12 mouse cellular contexts compared by ENCODE assay signal in genomic region chr7:19695213-19695594, GRCm38 (mm10). TPM values are rescaled to one million over a fixed set of nuclear protein-coding genes. Genes with fewer than 3 reads are reported as not detected.
DNase-seq lines count a peak whose midpoint lies in the region; ATAC-seq and TF ChIP-seq lines count a peak whose summit lies in the region.
"Had no signal": no experiment of that assay in that cellular context is flagged by ENCODE, and none has a peak within 500 bp of the region (broad histone marks: within the 10 kb centered on the region; RNA-seq: fewer than 3 reads in every experiment).

No protein-coding gene starts in this region.

- H3K4me1 ChIP-seq in heart, embryonic 11.5 days (ENCODE audit: control insufficient read depth, insufficient read depth, low read length): peaks cover 38% of the 10 kb centered on the region
- peaks cover 28% of the 10 kb centered on the region for H3K4me1 ChIP-seq in lung, embryonic 14.5 days (ENCODE audit: insufficient read depth)
- H3K4me1 ChIP-seq in intestine, embryonic 14.5 days (replicated peaks; ENCODE audit: control insufficient read depth, insufficient read depth, low read length): peaks cover 21% of the 10 kb centered on the region
- H3K4me1 ChIP-seq in olfactory bulb, adult 2 months (ENCODE audit: control insufficient read depth, insufficient read depth, low read length): peaks cover 29% of the 10 kb centered on the region
- H3K4me1 ChIP-seq in forebrain, embryonic 15.5 days: peaks cover 16% of the 10 kb centered on the region

- H3K4me3 ChIP-seq in heart, embryonic 11.5 days (ENCODE audit: low read depth, low read length): no peak overlapping the region
- H3K4me3 ChIP-seq in lung, embryonic 14.5 days (ENCODE audit: low read depth, low read length): no peak overlapping the region
- H3K4me3 ChIP-seq in intestine, embryonic 14.5 days (ENCODE audit: low read depth, low read length): no peak overlapping the region
- H3K4me3 ChIP-seq in olfactory bulb, adult 2 months (ENCODE audit: insufficient read depth, low read depth, low read length): no peak overlapping the region
- H3K4me3 ChIP-seq in forebrain, embryonic 15.5 days: no peak overlapping the region
- H3K4me3 ChIP-seq: limb, embryonic 15.5 days had no signal

- peak overlapping the region; percentile 25 for H3K4me2 ChIP-seq in heart, embryonic 11.5 days
- H3K4me2 ChIP-seq in lung, embryonic 14.5 days: no peak overlapping the region
- no peak overlapping the region for H3K4me2 ChIP-seq in intestine, embryonic 14.5 days (ENCODE audit: low read length)
- no peak overlapping the region for H3K4me2 ChIP-seq in forebrain, embryonic 15.5 days (replicated peaks)
- H3K4me2 ChIP-seq: limb, embryonic 15.5 days had no signal

- no peak for TF ChIP-seq CTCF in lung, embryonic 14.5 days (IDR thresholded peaks at IDR 0.05; ENCODE audit: low read depth)
- no peak for TF ChIP-seq CTCF in olfactory bulb, adult 2 months (IDR thresholded peaks at IDR 0.05; ENCODE audit: insufficient read depth, low read depth, low read length)

- DNase-seq in heart, adult 18-20 months: no peak
- DNase-seq in lung, embryonic 14.5 days: peak; percentile 24
- no peak for DNase-seq in lung, postnatal 25 days (ENCODE audit: low spot score)
- no peak for DNase-seq in intestine, embryonic 14.5 days (ENCODE audit: low spot score)
- DNase-seq in adrenal gland, postnatal 25 days: no peak

- peak overlapping the region; percentile 88 for H3K27ac ChIP-seq in heart, embryonic 11.5 days (ENCODE audit: low read depth, low read length)
- H3K27ac ChIP-seq in lung, embryonic 14.5 days (ENCODE audit: low read depth): peak overlapping the region; percentile 76
- H3K27ac ChIP-seq in intestine, embryonic 14.5 days (ENCODE audit: low read depth): peak overlapping the region; percentile 17
- peak overlapping the region; percentile 15; the same call in 1 of the 2 replicates for H3K27ac ChIP-seq in olfactory bulb, adult 2 months (ENCODE audit: insufficient read depth, low read depth, low read length)
- H3K27ac ChIP-seq in forebrain, embryonic 15.5 days (replicated peaks): no peak overlapping the region
- H3K27ac ChIP-seq: limb, embryonic 15.5 days had no signal

- H3K36me3 ChIP-seq in heart, embryonic 11.5 days (ENCODE audit: control insufficient read depth, insufficient read depth, low read length): peaks cover 6% of the 10 kb centered on the region
- H3K36me3 ChIP-seq in lung, embryonic 14.5 days (ENCODE audit: insufficient read depth): peaks cover 9% of the 10 kb centered on the region; the same call in 1 of the 2 replicates
- no peaks in the 10 kb centered on the region for H3K36me3 ChIP-seq in intestine, embryonic 14.5 days (ENCODE audit: control insufficient read depth, insufficient read depth, low read length)
- H3K36me3 ChIP-seq in forebrain, embryonic 15.5 days: no peaks in the 10 kb centered on the region; the same call in 1 of the 2 replicates

- no peaks in the 10 kb centered on the region for H3K27me3 ChIP-seq in heart, embryonic 11.5 days (ENCODE audit: control insufficient read depth, insufficient read depth, low read length)
- no peaks in the 10 kb centered on the region for H3K27me3 ChIP-seq in lung, embryonic 14.5 days (ENCODE audit: insufficient read depth, low read length)
- H3K27me3 ChIP-seq in intestine, embryonic 14.5 days (replicated peaks; ENCODE audit: control insufficient read depth, insufficient read depth, low read length): no peaks in the 10 kb centered on the region
- no peaks in the 10 kb centered on the region for H3K27me3 ChIP-seq in forebrain, embryonic 15.5 days
- H3K27me3 ChIP-seq: limb, embryonic 15.5 days had no signal

- no peaks in the 10 kb centered on the region for H3K9me3 ChIP-seq in heart, embryonic 11.5 days (replicated peaks; ENCODE audit: control insufficient read depth, low read length)
- H3K9me3 ChIP-seq in lung, embryonic 14.5 days (ENCODE audit: low read depth, low read length): no peaks in the 10 kb centered on the region; the same call in 1 of the 2 replicates
- no peaks in the 10 kb centered on the region for H3K9me3 ChIP-seq in intestine, embryonic 14.5 days (ENCODE audit: control insufficient read depth, low read length)
- H3K9me3 ChIP-seq in forebrain, embryonic 15.5 days: no peaks in the 10 kb centered on the region
- H3K9me3 ChIP-seq: limb, embryonic 15.5 days had no signal

- no peak overlapping the region for H3K9ac ChIP-seq in heart, embryonic 11.5 days (ENCODE audit: low read depth, low read length)
- no peak overlapping the region; the same call in 1 of the 2 replicates for H3K9ac ChIP-seq in lung, embryonic 14.5 days
- no peak overlapping the region for H3K9ac ChIP-seq in intestine, embryonic 14.5 days (ENCODE audit: low read length)
- H3K9ac ChIP-seq in forebrain, embryonic 15.5 days (replicated peaks): no peak overlapping the region
- H3K9ac ChIP-seq: limb, embryonic 15.5 days had no signal

- TF ChIP-seq POLR2A in olfactory bulb, adult 2 months (IDR thresholded peaks at IDR 0.05; ENCODE audit: insufficient read depth, low read depth, low read length): no peak

- 6% methylated on average over 8 of the region's 8 CpGs for WGBS in heart, embryonic 11.5 days (ENCODE audit: insufficient replicate concordance)
- 7% methylated on average over 8 of the region's 8 CpGs for WGBS in lung, embryonic 14.5 days
- WGBS in intestine, embryonic 14.5 days: 27% methylated on average over 8 of the region's 8 CpGs
- 56% methylated on average over 8 of the region's 8 CpGs for WGBS in olfactory bulb, adult 2 months
- WGBS in forebrain, embryonic 15.5 days: 74% methylated on average over 8 of the region's 8 CpGs

- ATAC-seq in heart, embryonic 11.5 days (replicated peaks; ENCODE audit: insufficient number of reproducible peaks, low FRiP score, low TSS enrichment): no peak
- ATAC-seq in lung, embryonic 14.5 days (ENCODE audit: insufficient read depth): no peak
- ATAC-seq in intestine, embryonic 14.5 days (replicated peaks; ENCODE audit: low FRiP score, low TSS enrichment, low read depth): no peak
- no peak for ATAC-seq in forebrain, embryonic 15.5 days (replicated peaks)

RNA-seq across cellular contexts. Expression of gene Apoc1, which starts 2.7 kb away (rescaled TPM):
- 6.9 and 10.8 TPM in 2 replicates for polyA plus RNA-seq in heart, embryonic 11.5 days (2014; fragmentation: Nextera tagmentation; extraction: Ambion mirVana)
- total RNA-seq in heart, adult 18-20 months (2021): 10 to 100 TPM in 1 of 2 experiments, under 1 TPM in 1; 0.57 to 19.5 TPM
- 13.6 and 15.5 TPM in 2 replicates for polyA plus RNA-seq in lung, embryonic 14.5 days (2014; fragmentation: Nextera tagmentation; extraction: Ambion mirVana)
- 8.3 and 9.1 TPM in 2 replicates for polyA plus RNA-seq in intestine, embryonic 14.5 days (2014; fragmentation: Nextera tagmentation; extraction: Ambion mirVana)
- not detected in 2 replicates for polyA plus RNA-seq in olfactory bulb, adult 2 months (2012; ENCODE audit: insufficient read depth, insufficient read length, low replicate concordance, missing spikeins)
- 1.2 TPM in 2 replicates for polyA plus RNA-seq in forebrain, embryonic 15.5 days (2015; fragmentation: Nextera tagmentation; extraction: Ambion mirVana)
- total RNA-seq in adrenal gland, postnatal 25 days (2021): 1,269 and 1,513 TPM in 2 replicates
- polyA plus RNA-seq: C2C12 had no signal

RNA-seq across cellular contexts. Expression of gene Apoe, which starts 3.8 kb away (rescaled TPM):
- polyA plus RNA-seq in heart, embryonic 11.5 days (2014; fragmentation: Nextera tagmentation; extraction: Ambion mirVana): 357 and 371 TPM in 2 replicates
- 100 to 1,000 TPM; 270 to 319 TPM for total RNA-seq in heart, adult 18-20 months (2021)
- 404 and 439 TPM in 2 replicates for polyA plus RNA-seq in lung, embryonic 14.5 days (2014; fragmentation: Nextera tagmentation; extraction: Ambion mirVana)
- polyA plus RNA-seq in intestine, embryonic 14.5 days (2014; fragmentation: Nextera tagmentation; extraction: Ambion mirVana): 227 and 233 TPM in 2 replicates
- 1,139 and 1,603 TPM in 2 replicates for polyA plus RNA-seq in olfactory bulb, adult 2 months (2012; ENCODE audit: insufficient read depth, insufficient read length, low replicate concordance, missing spikeins)
- 236 and 265 TPM in 2 replicates for polyA plus RNA-seq in forebrain, embryonic 15.5 days (2015; fragmentation: Nextera tagmentation; extraction: Ambion mirVana)
- total RNA-seq in adrenal gland, postnatal 25 days (2021): 714 and 971 TPM in 2 replicates

RNA-seq across cellular contexts. Expression of gene Apoc4, which starts 13.9 kb away (rescaled TPM):
- 0.34 TPM in 1 of 2 replicates, not detected in the other for polyA plus RNA-seq in heart, embryonic 11.5 days (2014; fragmentation: Nextera tagmentation; extraction: Ambion mirVana)
- not detected for total RNA-seq in heart, adult 18-20 months (2021)
- 0.30 TPM in 1 of 2 replicates, not detected in the other for polyA plus RNA-seq in lung, embryonic 14.5 days (2014; fragmentation: Nextera tagmentation; extraction: Ambion mirVana)
- 0.17 TPM in 1 of 2 replicates, not detected in the other for polyA plus RNA-seq in intestine, embryonic 14.5 days (2014; fragmentation: Nextera tagmentation; extraction: Ambion mirVana)
- polyA plus RNA-seq in olfactory bulb, adult 2 months (2012; ENCODE audit: insufficient read depth, insufficient read length, low replicate concordance, missing spikeins): not detected in 2 replicates
- not detected in 2 replicates for polyA plus RNA-seq in forebrain, embryonic 15.5 days (2015; fragmentation: Nextera tagmentation; extraction: Ambion mirVana)
- 86.9 and 90.9 TPM in 2 replicates for total RNA-seq in adrenal gland, postnatal 25 days (2021)
- total RNA-seq: layer of hippocampus, adult 18-20 months had no signal
- polyA plus RNA-seq: C2C12 had no signal

RNA-seq across cellular contexts. Expression of gene Gm44805, which starts 14.0 kb away (rescaled TPM):
- polyA plus RNA-seq in heart, embryonic 11.5 days (2014; fragmentation: Nextera tagmentation; extraction: Ambion mirVana): 1.2 TPM in 1 of 2 replicates, not detected in the other
- total RNA-seq in heart, adult 18-20 months (2021): not detected
- polyA plus RNA-seq in lung, embryonic 14.5 days (2014; fragmentation: Nextera tagmentation; extraction: Ambion mirVana): not detected in 2 replicates
- polyA plus RNA-seq in intestine, embryonic 14.5 days (2014; fragmentation: Nextera tagmentation; extraction: Ambion mirVana): not detected in 2 replicates
- polyA plus RNA-seq in olfactory bulb, adult 2 months (2012; ENCODE audit: insufficient read depth, insufficient read length, low replicate concordance, missing spikeins): not detected in 2 replicates
- not detected in 2 replicates for polyA plus RNA-seq in forebrain, embryonic 15.5 days (2015; fragmentation: Nextera tagmentation; extraction: Ambion mirVana)
- total RNA-seq in adrenal gland, postnatal 25 days (2021): 1.0 and 3.9 TPM in 2 replicates
- total RNA-seq: layer of hippocampus, adult 18-20 months had no signal
- polyA plus RNA-seq: C2C12; gonadal fat pad, adult 2 months; limb, embryonic 15.5 days had no signal

RNA-seq across cellular contexts. Expression of gene Apoc2, which starts 17.5 kb away (rescaled TPM):
- polyA plus RNA-seq in heart, embryonic 11.5 days (2014; fragmentation: Nextera tagmentation; extraction: Ambion mirVana): 4.9 TPM in 1 of 2 replicates, not detected in the other
- under 1 TPM in 1 of 2 experiments, not detected in 1; 0.75 TPM for total RNA-seq in heart, adult 18-20 months (2021)
- 2.5 and 3.4 TPM in 2 replicates for polyA plus RNA-seq in lung, embryonic 14.5 days (2014; fragmentation: Nextera tagmentation; extraction: Ambion mirVana)
- polyA plus RNA-seq in intestine, embryonic 14.5 days (2014; fragmentation: Nextera tagmentation; extraction: Ambion mirVana): 11.5 and 13.7 TPM in 2 replicates
- polyA plus RNA-seq in olfactory bulb, adult 2 months (2012; ENCODE audit: insufficient read depth, insufficient read length, low replicate concordance, missing spikeins): not detected in 2 replicates
- not detected in 2 replicates for polyA plus RNA-seq in forebrain, embryonic 15.5 days (2015; fragmentation: Nextera tagmentation; extraction: Ambion mirVana)
- 3.1 TPM in 1 of 2 replicates, not detected in the other for total RNA-seq in adrenal gland, postnatal 25 days (2021)
- total RNA-seq: layer of hippocampus, adult 18-20 months had no signal
- polyA plus RNA-seq: C2C12 had no signal
